Mouse (Mus musculus) testis, adult 2 months (tissue): ENCODE measurements around the gene 4930579F01Rik.

Experiments used
- CTCF ChIP-seq: fragments of 200-500 bp; IDR thresholded peaks from 2 replicates; pipeline ENCODE4 v1.5.1; 2012; ENCODE audit warnings: low read depth, mild to moderate bottlenecking, inconsistent platforms, low read length, moderate library complexity; ENCODE audit not compliant: control insufficient read depth, insufficient read depth, insufficient replicate concordance
- POLR2A ChIP-seq: fragments of 200-500 bp; IDR thresholded peaks from 2 replicates; pipeline ENCODE4 v1.6.1; 2012; ENCODE audit warnings: low read depth, mild to moderate bottlenecking, inconsistent platforms, low read length, moderate library complexity; ENCODE audit not compliant: control insufficient read depth

DNA sequence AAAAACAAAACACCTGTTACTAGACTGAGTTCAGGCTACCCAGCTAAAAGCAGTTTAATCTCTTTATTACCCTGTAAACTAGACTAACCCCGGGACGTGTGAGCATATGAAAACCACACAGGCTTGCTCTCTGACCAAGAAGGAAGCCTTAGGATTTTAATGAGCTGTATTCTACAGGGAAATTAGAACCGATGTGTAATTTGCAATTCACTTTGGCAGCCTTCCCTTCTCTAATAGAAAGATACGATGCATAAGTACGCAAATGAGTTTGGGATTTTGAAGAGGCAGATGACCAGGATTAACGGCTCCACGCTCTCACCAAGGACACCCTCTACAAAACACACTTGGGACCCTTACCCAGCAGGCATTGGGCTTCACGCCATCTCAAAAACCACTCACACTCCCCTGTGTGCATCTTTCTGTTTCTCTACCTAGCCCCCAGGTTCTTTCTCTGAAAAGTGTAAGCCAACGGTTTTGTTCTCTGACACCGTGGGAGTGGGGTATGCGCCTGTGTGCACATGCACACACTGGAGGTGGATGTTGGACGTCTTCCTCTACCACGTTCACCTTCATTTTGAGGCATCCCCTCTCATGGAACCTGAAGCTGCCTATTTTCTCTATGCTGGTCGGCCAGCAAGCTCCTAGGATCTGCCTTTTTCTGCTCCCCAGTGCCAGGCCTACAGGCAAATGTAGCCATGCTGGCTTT lies 48.5 kb upstream of the 4930579F01Rik start:
- TF ChIP-seq POLR2A, result no peak
- TF ChIP-seq CTCF, result no peak
